Mouse (Mus musculus): ENCODE results near the gene Car10. TPM values are rescaled to one million over a fixed set of nuclear protein-coding genes. Genes with fewer than 3 reads are reported as not detected.

Car10 gene
- polyA plus RNA-seq, 1 experiment from 2014 or later: 0.09 TPM

GRCm38 (mm10) chr11:93536244-93536643 lies 438.4 kb downstream of the Car10 start:
- WGBS: 75% methylated on average over 6 of the region's 6 CpGs
- DNase-seq (ENCODE audit: low spot score): no peak
- Histone ChIP-seq H3K27me3 (ENCODE audit: insufficient read depth, poor library complexity, severe bottlenecking) (no peaks in the 10 kb centered on the region), H3K4me3 (no peak overlapping the region), H3K36me3 (no peaks in the 10 kb centered on the region), H3K9me3 (no peaks in the 10 kb centered on the region), H3K27ac (no peak overlapping the region), H3K4me1 (no peaks in the 10 kb centered on the region)

- WGBS: 53% methylated on average over 5 of the region's 5 CpGs
- H3K9me3 ChIP-seq: no peaks in the 10 kb centered on the region
- no peaks in the 10 kb centered on the region for H3K4me1 ChIP-seq
- H3K27me3 ChIP-seq (ENCODE audit: insufficient read depth, poor library complexity, severe bottlenecking): no peaks in the 10 kb centered on the region
- no peak overlapping the region for H3K4me3 ChIP-seq
- H3K36me3 ChIP-seq: no peaks in the 10 kb centered on the region
- DNase-seq (ENCODE audit: low spot score): no peak
- H3K27ac ChIP-seq: no peak overlapping the region
Measured at GRCm38 (mm10) chr11:93548904-93549303, 451.1 kb downstream of the Car10 start.

GRCm38 (mm10) chr11:93550908-93551307 lies 453.1 kb downstream of the Car10 start:
- no peak for DNase-seq (ENCODE audit: low spot score)
- H3K9me3 ChIP-seq: no peaks in the 10 kb centered on the region
- H3K36me3 ChIP-seq: no peaks in the 10 kb centered on the region
- WGBS: 2% methylated on average over 3 of the region's 3 CpGs
- H3K4me3 ChIP-seq: no peak overlapping the region
- no peak overlapping the region for H3K27ac ChIP-seq
- no peaks in the 10 kb centered on the region for H3K4me1 ChIP-seq
- no peaks in the 10 kb centered on the region for H3K27me3 ChIP-seq (ENCODE audit: insufficient read depth, poor library complexity, severe bottlenecking)

- Histone ChIP-seq H3K27me3 (ENCODE audit: insufficient read depth, poor library complexity, severe bottlenecking) (no peaks in the 10 kb centered on the region), H3K36me3 (no peaks in the 10 kb centered on the region), H3K27ac (no peak overlapping the region), H3K4me3 (no peak overlapping the region), H3K4me1 (peaks cover 5% of the 10 kb centered on the region; the same call in 1 of the 2 replicates), H3K9me3 (no peaks in the 10 kb centered on the region)
- 70% methylated on average over 3 of the region's 3 CpGs for WGBS
- no peak for DNase-seq (ENCODE audit: low spot score)
Measured at GRCm38 (mm10) chr11:93559118-93559517, 461.3 kb downstream of the Car10 start.

- Histone ChIP-seq H3K36me3 (no peaks in the 10 kb centered on the region), H3K4me1 (peaks cover 5% of the 10 kb centered on the region; the same call in 1 of the 2 replicates), H3K9me3 (no peaks in the 10 kb centered on the region), H3K4me3 (no peak overlapping the region), H3K27me3 (ENCODE audit: insufficient read depth, poor library complexity, severe bottlenecking) (no peaks in the 10 kb centered on the region), H3K27ac (no peak overlapping the region)
- WGBS: 77% methylated on average over 7 of the region's 7 CpGs
- DNase-seq (ENCODE audit: low spot score): no peak
Measured at GRCm38 (mm10) chr11:93560570-93560969, 462.7 kb downstream of the Car10 start.

- no peak for DNase-seq (ENCODE audit: low spot score)
- Histone ChIP-seq H3K27me3 (ENCODE audit: insufficient read depth, poor library complexity, severe bottlenecking) (no peaks in the 10 kb centered on the region), H3K36me3 (no peaks in the 10 kb centered on the region), H3K9me3 (no peaks in the 10 kb centered on the region), H3K27ac (no peak overlapping the region), H3K4me1 (peaks cover 5% of the 10 kb centered on the region; the same call in 1 of the 2 replicates), H3K4me3 (no peak overlapping the region)
Measured at GRCm38 (mm10) chr11:93562330-93562865, 464.6 kb downstream of the Car10 start.

GRCm38 (mm10) chr11:93565756-93566155 lies 467.9 kb downstream of the Car10 start:
- peaks cover 5% of the 10 kb centered on the region; the same call in 1 of the 2 replicates for H3K4me1 ChIP-seq
- no peak overlapping the region for H3K27ac ChIP-seq
- H3K27me3 ChIP-seq (ENCODE audit: insufficient read depth, poor library complexity, severe bottlenecking): no peaks in the 10 kb centered on the region
- H3K4me3 ChIP-seq: no peak overlapping the region
- DNase-seq (ENCODE audit: low spot score): no peak
- no peaks in the 10 kb centered on the region for H3K9me3 ChIP-seq
- WGBS: 59% methylated on average over 3 of the region's 3 CpGs
- H3K36me3 ChIP-seq: no peaks in the 10 kb centered on the region

- DNase-seq (ENCODE audit: low spot score): no peak
- H3K27me3 ChIP-seq (ENCODE audit: insufficient read depth, poor library complexity, severe bottlenecking): no peaks in the 10 kb centered on the region
- 64% methylated on average over 11 of the region's 11 CpGs for WGBS
- no peaks in the 10 kb centered on the region for H3K36me3 ChIP-seq
- no peak overlapping the region for H3K4me3 ChIP-seq
- H3K4me1 ChIP-seq: peaks cover 10% of the 10 kb centered on the region; the same call in 1 of the 2 replicates
- H3K27ac ChIP-seq: no peak overlapping the region
- H3K9me3 ChIP-seq: no peaks in the 10 kb centered on the region
Measured at GRCm38 (mm10) chr11:93571917-93572641, 474.3 kb downstream of the Car10 start.

GRCm38 (mm10) chr11:93577441-93577840 lies 479.6 kb downstream of the Car10 start:
- Histone ChIP-seq H3K36me3 (no peaks in the 10 kb centered on the region), H3K27me3 (ENCODE audit: insufficient read depth, poor library complexity, severe bottlenecking) (no peaks in the 10 kb centered on the region), H3K27ac (no peak overlapping the region), H3K4me3 (no peak overlapping the region), H3K9me3 (no peaks in the 10 kb centered on the region), H3K4me1 (peaks cover 3% of the 10 kb centered on the region; the same call in 1 of the 2 replicates)
- WGBS: 82% methylated on average over 2 of the region's 2 CpGs
- DNase-seq (ENCODE audit: low spot score): no peak

GRCm38 (mm10) chr11:93579626-93580025 lies 481.8 kb downstream of the Car10 start:
- Histone ChIP-seq H3K27ac (no peak overlapping the region), H3K4me1 (no peaks in the 10 kb centered on the region), H3K4me3 (no peak overlapping the region), H3K36me3 (no peaks in the 10 kb centered on the region), H3K9me3 (no peaks in the 10 kb centered on the region), H3K27me3 (ENCODE audit: insufficient read depth, poor library complexity, severe bottlenecking) (no peaks in the 10 kb centered on the region)
- no peak for DNase-seq (ENCODE audit: low spot score)
- WGBS: 80% methylated on average over 1 of the region's 1 CpGs

GRCm38 (mm10) chr11:93581326-93581725 lies 483.5 kb downstream of the Car10 start:
- H3K4me1 ChIP-seq: no peaks in the 10 kb centered on the region
- no peaks in the 10 kb centered on the region for H3K27me3 ChIP-seq (ENCODE audit: insufficient read depth, poor library complexity, severe bottlenecking)
- DNase-seq (ENCODE audit: low spot score): no peak
- H3K27ac ChIP-seq: no peak overlapping the region
- H3K9me3 ChIP-seq: no peaks in the 10 kb centered on the region
- H3K4me3 ChIP-seq: no peak overlapping the region
- no peaks in the 10 kb centered on the region for H3K36me3 ChIP-seq
- 36% methylated on average over 4 of the region's 4 CpGs for WGBS

- Histone ChIP-seq H3K27me3 (ENCODE audit: insufficient read depth, poor library complexity, severe bottlenecking) (no peaks in the 10 kb centered on the region), H3K27ac (no peak overlapping the region), H3K36me3 (no peaks in the 10 kb centered on the region), H3K4me1 (no peaks in the 10 kb centered on the region), H3K4me3 (no peak overlapping the region), H3K9me3 (0 out of 2 replicates have a peak, but pooled peaks cover 4% of the 10 kb centered on the region)
- no peak for DNase-seq (ENCODE audit: low spot score)
- 69% methylated on average over 4 of the region's 4 CpGs for WGBS
Measured at GRCm38 (mm10) chr11:93587788-93588187, 490.0 kb downstream of the Car10 start.

- H3K9me3 ChIP-seq: 0 out of 2 replicates have a peak, but pooled peaks cover 4% of the 10 kb centered on the region
- H3K4me3 ChIP-seq: no peak overlapping the region
- 81% methylated on average over 3 of the region's 3 CpGs for WGBS
Measured at GRCm38 (mm10) chr11:93590652-93591051, 492.8 kb downstream of the Car10 start.

More at GRCm38 (mm10) chr11:93590652-93591051, 492.8 kb downstream of the Car10 start:
- no peak overlapping the region for H3K27ac ChIP-seq
- no peak for DNase-seq (ENCODE audit: low spot score)
- H3K36me3 ChIP-seq: no peaks in the 10 kb centered on the region
- peaks cover 10% of the 10 kb centered on the region for H3K4me1 ChIP-seq
- no peaks in the 10 kb centered on the region for H3K27me3 ChIP-seq (ENCODE audit: insufficient read depth, poor library complexity, severe bottlenecking)
